Mouse (Mus musculus) midbrain, embryonic 11.5 days (tissue): ENCODE data around the gene Gm11992. TPM values are rescaled to one million over a fixed set of nuclear protein-coding genes. Genes with fewer than 3 reads are reported as not detected.
A peak's percentile ranks its signal among the peaks of the same experiment; 100 is the strongest.

Experiments
- ATAC-seq: fragments of 200-750 bp; cut with Nextera tagmentation; 2 replicates; pipeline ENCODE4 v1.8.0; 2017; ENCODE audit warnings: moderate TSS enrichment, moderate library complexity; ENCODE audit not compliant: low FRiP score
- DNase-seq: peaks from one replicate; pipeline ENCODE4 v3.0.0; 2015; ENCODE audit warnings: low spot score; ENCODE audit errors: missing footprints
- H3K27ac ChIP-seq: fragments of 300-500 bp; sonication (generic); 2 replicates; pipeline ENCODE4 v1.5.1; 2014; ENCODE audit warnings: low read depth, low read length
- H3K27me3 ChIP-seq: fragments of 300-500 bp; sonication (generic); 2 replicates; pipeline ENCODE4 v1.6.1; 2014; ENCODE audit warnings: mild to moderate bottlenecking, low read length, moderate library complexity, mixed read lengths; ENCODE audit not compliant: control insufficient read depth, insufficient read depth
- H3K36me3 ChIP-seq: fragments of 300-500 bp; sonication (generic); 2 replicates; pipeline ENCODE4 v1.6.1; 2014; ENCODE audit warnings: mild to moderate bottlenecking, low read length, moderate library complexity, mixed read lengths; ENCODE audit not compliant: control insufficient read depth, insufficient read depth
- H3K4me1 ChIP-seq: fragments of 300-500 bp; sonication (generic); 2 replicates; pipeline ENCODE4 v1.6.1; 2014; ENCODE audit warnings: low read length; ENCODE audit not compliant: control insufficient read depth, insufficient read depth
- H3K4me2 ChIP-seq: fragments of 300-500 bp; sonication (generic); 2 replicates; pipeline ENCODE4 v1.6.1; 2014; ENCODE audit warnings: mild to moderate bottlenecking, moderate library complexity
- H3K4me3 ChIP-seq: fragments of 300-500 bp; sonication (generic); 2 replicates; pipeline ENCODE4 v1.5.1; 2014; ENCODE audit warnings: low read depth, low read length
- H3K9ac ChIP-seq: fragments of 300-500 bp; sonication (generic); 2 replicates; pipeline ENCODE4 v1.6.1; 2014; ENCODE audit warnings: low read length
- H3K9me3 ChIP-seq: fragments of 300-500 bp; sonication (generic); 2 replicates; pipeline ENCODE4 v1.6.1; 2016; ENCODE audit warnings: low read length; ENCODE audit not compliant: control insufficient read depth
- WGBS: fragments of 180-500 bp; shearing (Covaris S2); extraction: QIAGEN DNeasy Blood & Tissue Kit; methylation state at CpG from one replicate; pipeline ENCODE4 v1.1.7; 2014; 5-methylcytosine and 5-hydroxymethylcytosine counted together
- polyA plus RNA-seq: library from polyadenylated mRNA; unstranded; fragments of >200 nt; fragmentation: Nextera tagmentation; extraction: Ambion mirVana; gene quantifications from 2 replicates; pipeline ENCODE4 v1.2.1, GENCODE M21; 2014

Gene Gm11992
- polyA plus RNA-seq, 1 experiment from 2014 or later = 0.77 TPM

GRCm38 (mm10) chr11:9118421-9119121, 70.2 kb downstream of the Gm11992 start:
- peaks cover 23% of the 10 kb centered on the region for H3K4me1 ChIP-seq
- under 1% methylated on average over 40 of the region's 40 CpGs for WGBS
- peak overlapping the region; percentile 32 for H3K4me3 ChIP-seq
- H3K9me3 ChIP-seq = no peaks in the 10 kb centered on the region
- H3K27ac ChIP-seq = no peak overlapping the region
- DNase-seq (peak; percentile 95), ATAC-seq (peak; percentile 62)
- H3K9ac ChIP-seq = peak overlapping the region; percentile 26
- peaks cover 21% of the 10 kb centered on the region for H3K27me3 ChIP-seq
- H3K36me3 ChIP-seq = no peaks in the 10 kb centered on the region
- H3K4me2 ChIP-seq = peak overlapping the region; percentile 74

Other genes with a start within 250 kb of the Gm11992 start
- not detected in 2 replicates for gene Pkd1l1, start 75.3 kb upstream of the Gm11992 start, polyA plus RNA-seq
- gene Hus1, start 37.4 kb upstream of the Gm11992 start, polyA plus RNA-seq = 22.0 and 22.6 TPM in 2 replicates
- 0.22 TPM in 1 of 2 replicates, not detected in the other for gene Sun3, start 397 bp downstream of the Gm11992 start, polyA plus RNA-seq
- 7.5 and 8.3 TPM in 2 replicates for gene Upp1, start 69.5 kb downstream of the Gm11992 start, polyA plus RNA-seq
- gene Abca13, start 143.3 kb downstream of the Gm11992 start, polyA plus RNA-seq = 0.03 TPM in 1 of 2 replicates, not detected in the other